Mouse (Mus musculus) embryo, embryonic 11.5 days (tissue): ENCODE results near the gene Chrnd.

Experiments
- DNase-seq: peaks from one replicate; pipeline ENCODE4 v3.0.0-alpha.2; 2012; ENCODE audit warnings: low read depth, low spot score

Chrnd gene

GRCm38 (mm10) chr1:87227160-87227550 lies 36.7 kb downstream of the Chrnd start:
- no peak for DNase-seq

DNA sequence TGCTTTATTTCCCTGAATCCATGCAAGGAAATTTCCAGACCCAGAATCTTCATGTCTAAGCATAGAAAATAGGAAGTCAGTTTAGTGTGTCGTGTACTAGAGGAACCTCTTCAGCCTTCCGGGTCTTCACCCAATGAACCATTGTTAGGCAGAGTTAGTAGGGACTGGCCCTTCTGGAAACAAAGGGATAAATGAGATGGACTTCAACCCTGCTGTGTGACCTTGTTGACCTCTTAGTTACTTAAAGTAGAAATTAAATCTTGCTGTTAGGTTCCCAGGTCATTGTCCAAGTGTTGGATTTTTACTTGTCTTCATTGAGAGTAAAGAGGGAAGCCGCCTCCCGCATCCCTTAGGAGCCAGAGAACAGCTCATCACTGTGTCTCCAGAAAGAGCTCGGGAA lies 40.2 kb downstream of the Chrnd start:
- no peak for DNase-seq

GRCm38 (mm10) chr1:87232197-87232596 lies 41.8 kb downstream of the Chrnd start:
- DNase-seq: no peak

DNA sequence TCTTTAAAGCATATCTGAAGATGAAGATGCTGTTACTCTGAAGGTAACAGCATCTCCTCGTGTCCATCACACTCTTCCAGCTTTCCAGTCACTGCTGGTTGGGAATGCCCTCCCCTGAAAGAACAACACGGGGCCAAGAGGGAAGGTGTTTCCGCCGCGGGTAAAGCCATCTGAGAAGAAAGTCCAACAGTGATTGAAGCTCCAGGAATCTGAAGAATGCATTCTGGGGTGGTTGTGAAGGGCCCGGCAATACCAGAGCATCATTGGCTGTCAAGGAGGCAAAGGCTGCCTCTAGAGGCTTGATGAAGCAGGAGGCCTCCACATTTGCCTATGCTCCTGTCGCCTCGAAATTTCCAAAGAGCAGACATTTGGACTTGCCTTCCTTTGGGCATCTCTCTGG lies 48.6 kb downstream of the Chrnd start:
- DNase-seq: no peak

DNA sequence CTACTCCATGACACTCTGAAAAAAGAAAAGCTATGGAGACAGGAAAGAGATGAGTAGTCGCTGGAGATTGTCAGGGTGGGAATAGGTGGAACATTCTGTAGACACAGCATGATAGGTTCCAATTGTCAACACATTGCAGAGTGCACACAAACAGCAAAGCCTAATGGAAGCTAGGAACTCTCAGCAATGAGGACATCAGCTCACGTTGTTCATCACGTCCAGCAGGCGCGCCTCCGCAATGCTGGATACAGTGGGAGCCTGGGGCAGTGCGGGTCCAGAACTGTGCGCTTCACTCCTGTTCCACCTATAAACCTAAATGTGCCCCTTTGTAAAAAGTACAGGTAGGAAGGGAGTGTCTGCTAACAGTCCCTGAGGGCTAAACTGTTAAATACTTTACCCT lies 52.6 kb downstream of the Chrnd start:
- no peak for DNase-seq

DNA sequence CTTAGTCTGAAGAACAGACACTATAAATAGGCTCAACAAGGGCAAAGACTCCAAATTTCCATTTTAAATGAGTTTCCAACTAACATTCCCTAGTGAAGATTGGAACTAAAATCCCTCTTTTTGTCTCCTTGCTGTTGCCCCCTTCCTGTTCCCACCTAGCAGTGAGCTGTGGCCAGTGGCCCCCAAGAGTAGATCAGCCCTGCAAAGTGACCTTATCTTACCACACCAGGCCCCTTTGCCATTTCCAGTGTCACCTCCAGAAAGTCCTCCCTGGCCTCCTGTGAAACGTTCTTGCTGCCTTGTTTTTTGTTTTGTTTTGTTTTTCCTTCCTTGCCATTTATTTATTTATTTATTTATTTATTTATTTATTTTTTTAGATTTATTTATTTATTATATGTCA lies 55.0 kb downstream of the Chrnd start:
- DNase-seq: no peak

GRCm38 (mm10) chr1:87245929-87246815 lies 55.8 kb downstream of the Chrnd start:
- peak; percentile 71 for DNase-seq
